Mouse (Mus musculus) gastrocnemius, adult 2 months (tissue): Measurements from ENCODE around the gene Card9. TPM values are rescaled to one million over a fixed set of nuclear protein-coding genes. Genes with fewer than 3 reads are reported as not detected.

Experiments used
- DNase-seq: peaks from one replicate; pipeline ENCODE4 v3.0.0; 2022
- H3K27ac ChIP-seq: fragments of 200-600 bp; 2 replicates; pipeline ENCODE4 v1.8.1; 2022; ENCODE audit warnings: mild to moderate bottlenecking
- H3K4me3 ChIP-seq: fragments of 200-600 bp; 2 replicates; pipeline ENCODE4 v1.8.1; 2022; ENCODE audit warnings: mild to moderate bottlenecking, moderate library complexity
- CTCF ChIP-seq: fragments of 200-600 bp; IDR thresholded peaks from 2 replicates; pipeline ENCODE4 v1.8.1; 2022; ENCODE audit warnings: antibody characterized with exemption, mild to moderate bottlenecking, moderate library complexity
- intact Hi-C: fragments of 180-260 bp; cut with DNase I; formaldehyde crosslinking; loops from one replicate; pipeline ENCODE4 v1.15.1; 2025
- total RNA-seq, 2 experiments: library from RNA; stranded (reverse); gene quantifications; 2 replicates each; pipeline ENCODE4 v1.2.3; 2021

The Card9 gene
- total RNA-seq, 2 experiments from 2014 or later: 1.1 to 1.2 TPM

DNA sequence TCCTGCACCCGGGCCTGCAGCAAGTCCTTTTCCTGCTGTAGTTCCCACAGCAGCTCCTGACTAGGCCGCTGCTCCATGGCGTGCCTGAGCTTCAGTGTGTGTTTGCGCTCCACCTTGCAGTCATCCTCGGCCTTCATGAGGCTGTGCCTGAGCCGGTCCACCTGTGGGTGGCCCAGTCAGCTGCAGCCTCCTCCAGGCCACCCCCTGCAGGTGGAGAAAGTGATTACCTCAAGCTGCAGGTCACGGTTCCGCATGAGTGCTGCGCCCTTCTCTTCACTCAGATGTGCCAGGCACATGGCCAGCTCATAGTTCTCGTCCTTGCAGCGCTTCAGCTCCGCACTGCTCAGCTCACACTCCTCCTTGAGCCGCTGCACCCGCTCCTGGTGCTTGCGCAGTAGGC lies 3.2 kb downstream of the Card9 start:
- Histone ChIP-seq H3K4me3 (no peak overlapping the region), H3K27ac (no peak overlapping the region)
- no peak for TF ChIP-seq CTCF
- intact Hi-C loops: no loop called here
- DNase-seq: no peak

DNA sequence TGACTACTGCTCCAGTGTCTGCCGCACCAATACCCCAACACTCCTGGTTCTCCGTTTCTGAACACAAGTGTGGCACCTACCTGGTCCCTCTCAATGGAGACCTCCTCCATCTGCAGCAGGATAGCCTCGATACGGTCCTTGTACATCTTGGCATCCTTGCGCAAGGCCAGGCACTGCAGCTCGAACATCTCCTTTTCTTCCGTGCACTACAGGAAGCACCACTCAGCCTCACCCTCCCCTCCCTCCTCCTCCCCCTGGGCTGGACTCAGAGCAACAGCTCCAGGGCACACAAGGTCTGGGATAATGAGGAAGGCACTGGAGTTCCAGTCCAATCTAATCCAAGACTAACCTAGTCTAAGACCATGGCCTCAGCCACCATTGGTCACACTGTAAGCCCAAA lies 4.0 kb downstream of the Card9 start:
- no peak overlapping the region for H3K4me3 ChIP-seq
- no peak for TF ChIP-seq CTCF
- intact Hi-C loops: no loop called here
- no peak for DNase-seq
- H3K27ac ChIP-seq: no peak overlapping the region

DNA sequence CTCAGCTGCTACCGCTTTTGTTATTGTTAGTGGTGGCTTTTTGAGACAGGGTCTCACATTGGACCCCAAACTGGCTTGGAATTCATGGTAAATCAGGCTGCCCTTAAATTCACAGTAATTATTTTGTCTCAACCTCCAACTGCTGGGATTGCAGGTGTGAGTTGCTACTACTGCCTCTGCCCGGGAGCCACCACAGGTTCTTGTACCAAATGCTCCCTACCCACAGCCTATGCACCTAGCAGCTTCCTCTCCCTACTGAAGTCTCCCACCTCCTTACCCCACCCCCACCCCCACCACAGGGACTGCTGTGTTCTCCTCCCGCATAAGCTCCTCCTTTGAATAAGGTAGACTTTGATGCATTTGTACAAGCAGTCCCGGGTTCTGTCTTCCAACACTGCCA lies 4.5 kb downstream of the Card9 start:
- TF ChIP-seq CTCF: no peak
- Histone ChIP-seq H3K27ac (no peak overlapping the region), H3K4me3 (no peak overlapping the region)
- no peak for DNase-seq
- intact Hi-C loops: no loop called here

GRCm38 (mm10) chr2:26354401-26354800 lies 6.3 kb downstream of the Card9 start:
- intact Hi-C loops: loop anchor here (5.0 kb wide), 1 partner anchor 37 kb away; the partner anchor contains the start of gene Gpsm1
- no peak overlapping the region for H3K27ac ChIP-seq
- no peak for DNase-seq
- no peak overlapping the region for H3K4me3 ChIP-seq
- no peak for TF ChIP-seq CTCF

- no peak overlapping the region for H3K27ac ChIP-seq
- H3K4me3 ChIP-seq: peak overlapping the region; percentile 95
- no peak for TF ChIP-seq CTCF
- intact Hi-C loops: loop anchor here (2.0 to 5.0 kb wide), 2 partner anchors 35 to 36 kb away; partner anchors contain the start of genes Entr1, Gpsm1 and Pmpca
- DNase-seq: no peak
Measured at GRCm38 (mm10) chr2:26353066-26353980, 7.4 kb downstream of the Card9 start.

DNA sequence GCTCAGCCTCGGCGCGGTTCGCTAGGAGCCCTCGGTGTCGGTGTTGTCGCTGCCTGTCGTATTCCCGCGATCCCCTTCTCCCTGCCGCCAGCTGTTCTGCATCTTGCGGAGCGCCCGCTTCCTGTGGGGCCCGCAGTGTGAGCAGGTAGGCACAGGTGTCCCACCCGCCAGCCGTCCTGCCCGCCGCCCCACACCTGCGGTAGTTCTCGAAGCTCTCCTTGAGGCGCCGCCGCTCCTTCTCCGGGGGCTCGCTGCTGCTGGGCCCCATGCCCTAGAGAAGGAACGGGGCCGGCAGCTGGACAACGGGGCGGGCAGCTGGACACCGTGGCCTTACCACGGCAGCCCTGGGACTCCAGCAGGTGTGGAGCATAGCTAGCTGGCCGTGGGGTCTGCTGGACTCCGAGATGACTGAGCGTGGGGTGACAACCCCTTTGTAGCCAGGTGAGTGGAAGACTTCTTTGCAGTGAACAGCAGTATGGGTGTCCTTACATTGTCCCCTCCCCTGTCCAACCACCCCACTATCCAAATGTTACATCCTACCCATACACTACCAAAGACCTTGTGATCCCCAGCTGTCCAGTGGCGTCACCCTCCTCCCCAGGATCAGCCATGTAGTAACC lies 8.3 kb downstream of the Card9 start:
- intact Hi-C loops: loop anchor here (1.0 to 5.0 kb wide), 3 partner anchors 35 to 52 kb away; partner anchors contain the start of genes Entr1, Gpsm1 and Pmpca
- peak overlapping the region; percentile 92 for H3K27ac ChIP-seq
- TF ChIP-seq CTCF: no peak
- H3K4me3 ChIP-seq: peak overlapping the region; percentile 95
- DNase-seq: peak; percentile 65

DNA sequence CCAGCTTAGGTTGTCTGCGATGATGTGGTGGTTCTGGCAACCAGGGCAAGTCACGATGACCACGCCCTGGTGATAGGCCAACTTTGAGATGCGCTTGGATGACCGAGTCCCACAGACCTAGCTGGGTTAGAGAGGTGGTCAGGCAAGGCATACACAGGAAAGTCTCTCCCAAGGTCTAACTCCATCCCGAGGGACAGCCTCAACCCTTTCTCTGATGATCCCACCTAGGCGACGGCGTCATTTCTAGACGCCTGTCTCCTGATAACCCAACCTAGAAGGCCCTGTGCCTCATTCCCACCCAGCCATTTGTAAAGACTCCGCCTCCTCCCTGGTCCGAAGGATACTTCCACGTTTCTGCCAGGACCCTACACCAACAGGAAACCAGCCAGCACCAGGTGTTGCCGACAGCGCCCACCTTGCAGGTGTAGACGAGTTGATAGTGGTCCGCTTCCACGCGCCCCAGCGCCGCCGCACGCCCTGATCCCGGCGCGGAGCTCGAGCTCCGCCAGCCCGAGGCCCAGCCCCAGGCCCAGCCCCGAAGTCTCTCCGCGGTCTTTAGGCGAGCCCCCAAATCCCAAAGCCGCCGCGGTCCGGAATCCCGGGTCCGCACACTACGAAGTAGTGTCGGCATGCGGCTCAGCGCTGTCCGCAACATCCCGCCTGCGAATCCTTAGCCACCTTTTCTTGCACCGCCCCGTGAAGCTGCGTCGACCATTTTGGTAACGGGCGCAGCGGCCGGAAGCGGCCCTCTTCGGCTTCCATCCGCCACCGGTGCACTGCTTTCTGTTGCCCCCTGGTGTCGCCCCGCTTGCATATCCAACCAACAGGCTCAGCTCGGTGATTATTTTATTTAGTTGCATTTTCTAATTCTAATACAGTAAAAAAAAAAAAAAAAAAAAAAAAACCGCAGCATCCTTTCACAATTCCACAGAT lies 9.1 kb downstream of the Card9 start, which contains the start of gene Dnlz:
Dnlz (minus strand) TSS at position 753 of the 933 bp plus-strand sequence.
- peak; percentile 83 for TF ChIP-seq CTCF
- DNase-seq: peak; percentile 95
- Histone ChIP-seq H3K27ac (peak within 1 kb of the TSS; percentile 92), H3K4me3 (peak within 1 kb of the TSS; percentile 95)
- intact Hi-C loops: loop anchor here (1.0 to 5.0 kb wide), 3 partner anchors 34 to 51 kb away; partner anchors contain the start of genes Entr1, Gpsm1 and Pmpca

DNA sequence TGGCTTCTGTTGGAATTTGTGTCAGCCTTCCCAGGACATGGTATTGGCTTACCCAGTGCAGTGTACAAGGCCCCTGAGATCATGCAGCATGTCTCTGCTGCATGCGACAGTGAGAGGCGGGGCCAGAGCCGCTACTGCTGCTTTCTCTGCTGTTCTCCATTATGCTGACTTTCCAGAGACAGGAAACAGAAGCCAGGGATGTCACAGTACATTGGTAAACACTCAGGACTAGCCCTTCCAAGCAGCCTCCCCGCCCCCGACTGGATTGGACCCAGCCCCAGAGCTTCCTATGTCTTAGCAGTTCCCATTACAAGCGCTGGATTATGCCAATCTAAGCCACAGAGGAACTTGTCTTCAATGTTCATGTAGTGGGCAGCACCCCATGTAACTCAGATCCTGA lies 12.5 kb downstream of the Card9 start:
- no peak for DNase-seq
- TF ChIP-seq CTCF: no peak
- H3K27ac ChIP-seq: no peak overlapping the region
- no peak overlapping the region for H3K4me3 ChIP-seq
- intact Hi-C loops: no loop called here

DNA sequence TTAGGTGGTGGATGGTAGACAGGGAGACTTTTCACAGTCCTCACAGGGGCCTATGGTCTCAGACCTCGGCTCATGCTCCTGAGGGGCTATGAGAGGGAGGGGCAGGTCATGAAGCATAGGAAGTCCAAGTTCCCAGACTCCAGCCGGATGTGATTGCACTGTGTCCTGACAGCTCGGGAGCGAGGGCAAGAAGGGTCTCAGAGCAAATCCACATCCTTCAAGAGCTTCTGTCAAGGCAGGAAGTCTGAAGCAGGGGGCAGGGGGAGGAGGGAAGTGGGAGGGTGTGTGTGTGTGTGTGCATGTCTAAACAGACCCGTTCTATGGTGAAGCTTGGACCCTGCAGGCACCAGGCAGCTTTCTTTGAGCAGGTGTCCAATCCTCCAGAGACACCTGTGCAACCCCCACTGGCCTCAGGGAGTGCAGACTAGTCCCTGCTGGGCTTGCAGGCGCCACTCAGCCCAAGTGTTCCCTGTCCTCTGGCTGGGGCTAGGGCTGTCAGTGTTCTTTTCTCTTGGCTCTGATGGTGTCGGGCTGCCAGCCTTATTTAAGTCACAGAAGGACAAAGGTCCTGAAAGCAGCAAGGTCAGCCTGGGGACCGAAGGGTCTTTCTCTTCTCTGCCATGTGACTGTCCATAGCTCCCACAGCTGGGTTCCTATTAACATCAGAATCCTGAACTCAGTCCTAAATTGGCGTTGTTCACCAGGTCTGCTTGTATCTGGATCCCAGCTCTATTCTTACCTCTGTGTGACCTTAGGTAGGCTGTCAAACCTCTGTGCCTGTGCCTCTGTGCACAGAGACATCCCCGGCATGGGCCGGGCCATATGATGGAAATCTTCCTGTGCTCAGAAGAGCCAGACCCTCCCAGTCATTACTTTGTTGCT lies 17.9 kb downstream of the Card9 start:
- no peak for TF ChIP-seq CTCF
- Histone ChIP-seq H3K4me3 (no peak overlapping the region), H3K27ac (peak overlapping the region; percentile 66)
- no peak for DNase-seq
- intact Hi-C loops: no loop called here

- no peak overlapping the region for H3K4me3 ChIP-seq
- peak; percentile 79 for DNase-seq
- intact Hi-C loops: no loop called here
- H3K27ac ChIP-seq: peak overlapping the region; percentile 66
- no peak for TF ChIP-seq CTCF
Measured at GRCm38 (mm10) chr2:26342044-26342443, 18.7 kb downstream of the Card9 start.

GRCm38 (mm10) chr2:26341510-26341981 lies 19.2 kb downstream of the Card9 start:
- H3K4me3 ChIP-seq: no peak overlapping the region
- intact Hi-C loops: no loop called here
- H3K27ac ChIP-seq: peak overlapping the region; percentile 66
- no peak for TF ChIP-seq CTCF
- no peak for DNase-seq
